Mouse (Mus musculus) naive thymus-derived CD4-positive, alpha-beta T cell, adult 2 months (primary cell): ENCODE measurements around the gene Pigq.
A peak's percentile ranks its signal among the peaks of the same experiment; 100 is the strongest.

Source experiments
- DNase-seq: peaks from one replicate; pipeline ENCODE4 v3.0.0-alpha.2; 2011; ENCODE audit warnings: low read depth

Gene Pigq

GRCm38 (mm10) chr17:25957586-25958051, 12.9 kb upstream of the Pigq start:
- DNase-seq: no peak

- no peak for DNase-seq
Measured at GRCm38 (mm10) chr17:25956631-25957030, 11.9 kb upstream of the Pigq start.

- no peak for DNase-seq
Measured at GRCm38 (mm10) chr17:25956201-25956600, 11.5 kb upstream of the Pigq start.

- no peak for DNase-seq
Measured at GRCm38 (mm10) chr17:25955736-25956135, 11.0 kb upstream of the Pigq start.

- DNase-seq: no peak
Measured at GRCm38 (mm10) chr17:25954671-25955070, 9.9 kb upstream of the Pigq start.

GRCm38 (mm10) chr17:25953161-25953560, 8.4 kb upstream of the Pigq start:
- DNase-seq: no peak

- DNase-seq: no peak
Measured at GRCm38 (mm10) chr17:25951803-25952623, 7.3 kb upstream of the Pigq start, which contains the start of gene A930017K11Rik. TSS of gene A930017K11Rik (minus strand) at chr17:25952565.

GRCm38 (mm10) chr17:25951225-25951802, 6.6 kb upstream of the Pigq start:
- no peak for DNase-seq

GRCm38 (mm10) chr17:25950706-25951105, 6.0 kb upstream of the Pigq start:
- no peak for DNase-seq

GRCm38 (mm10) chr17:25949981-25950380, 5.2 kb upstream of the Pigq start:
- no peak for DNase-seq

GRCm38 (mm10) chr17:25948051-25948450, 3.3 kb upstream of the Pigq start:
- no peak for DNase-seq

- no peak for DNase-seq
Measured at GRCm38 (mm10) chr17:25947576-25947975, 2.8 kb upstream of the Pigq start.

GRCm38 (mm10) chr17:25946891-25947290, 2.2 kb upstream of the Pigq start:
- no peak for DNase-seq

GRCm38 (mm10) chr17:25946349-25946748, 1.6 kb upstream of the Pigq start:
- no peak for DNase-seq

GRCm38 (mm10) chr17:25945517-25946155, 900 bp upstream of the Pigq start:
- DNase-seq: no peak

GRCm38 (mm10) chr17:25943769-25944168, 967 bp downstream of the Pigq start:
- no peak for DNase-seq

- DNase-seq: no peak
Measured at GRCm38 (mm10) chr17:25943221-25943620, 1.5 kb downstream of the Pigq start.

- DNase-seq: peak; percentile 32
Measured at GRCm38 (mm10) chr17:25942597-25943151, 2.1 kb downstream of the Pigq start.

- peak; percentile 82 for DNase-seq
Measured at GRCm38 (mm10) chr17:25941511-25942241, 3.1 kb downstream of the Pigq start.

- no peak for DNase-seq
Measured at GRCm38 (mm10) chr17:25934526-25934925, 10.2 kb downstream of the Pigq start.

- no peak for DNase-seq
Measured at GRCm38 (mm10) chr17:25925348-25925747, 19.4 kb downstream of the Pigq start.

- no peak for DNase-seq
Measured at GRCm38 (mm10) chr17:25922120-25922519, 22.6 kb downstream of the Pigq start.
